Mouse (Mus musculus): Measurements from ENCODE around the gene Pwwp2b. TPM values are rescaled to one million over a fixed set of nuclear protein-coding genes. Genes with fewer than 3 reads are reported as not detected.
A peak's percentile ranks its signal among the peaks of the same experiment; 100 is the strongest.

Gene Pwwp2b
- 1.2 and 1.9 TPM in 2 replicates for total RNA-seq (2012; rRNA removed)
- 1 to 10 TPM in 1 of 2 experiments, not detected in 1; 4.3 TPM for polyA plus RNA-seq (2012; ENCODE audit: insufficient read depth in 1 of 2, insufficient read length in 2 of 2, low read depth in 1 of 2, low replicate concordance in 2 of 2, missing spikeins in 1 of 2)

DNA sequence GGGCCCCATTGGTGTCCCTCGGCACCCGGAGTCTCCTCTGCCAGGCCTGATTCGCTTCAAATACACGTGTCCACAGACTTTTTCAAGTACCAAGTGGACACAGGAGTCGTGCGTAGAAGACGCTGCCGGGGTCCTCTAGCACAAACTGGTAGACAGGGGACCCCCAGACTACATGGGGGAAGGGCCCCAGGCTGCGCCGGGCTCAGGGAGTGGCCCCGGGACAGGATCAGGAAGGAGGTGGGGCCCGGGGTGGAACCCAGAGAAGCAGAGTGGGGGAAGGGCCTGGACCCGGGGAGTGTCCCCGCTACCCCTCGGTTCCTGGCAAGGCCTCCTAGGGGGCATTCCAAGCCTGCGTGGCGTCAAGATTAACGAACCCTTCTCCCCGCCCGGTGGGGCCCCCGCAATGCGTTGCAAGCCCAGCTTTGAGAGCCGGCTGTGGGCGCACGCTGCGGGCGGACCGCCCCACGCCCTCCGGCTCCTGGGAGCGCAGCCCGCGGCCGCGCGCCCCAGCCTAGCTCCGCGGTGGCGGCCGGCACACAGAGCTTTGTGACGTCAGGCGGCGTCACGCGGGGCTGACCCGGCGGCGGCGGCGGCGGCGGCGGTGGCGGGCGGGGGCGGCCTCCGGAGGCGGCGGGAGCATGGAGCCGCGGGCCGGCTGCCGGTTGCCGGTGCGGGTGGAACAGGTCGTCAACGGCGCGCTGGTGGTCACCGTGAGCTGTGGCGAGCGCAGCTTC, at the start of gene Pwwp2b:
TSS of gene Pwwp2b (plus strand) at position 602 of the 734 bp plus-strand sequence.
- H3K36me3 ChIP-seq (ENCODE audit: control insufficient read depth in 1 of 2, insufficient read depth in 2 of 2, low read length in 2 of 2): 0 out of 4 replicates have a peak, but pooled peaks cover 0 to 3% of the 10 kb centered on the region in 2 experiments
- peaks cover 7% of the 10 kb centered on the region; the same call in 1 of the 2 replicates for H3K79me2 ChIP-seq (ENCODE audit: control insufficient read depth, insufficient read depth, low read length, poor library complexity)
- TF ChIP-seq EP300 (IDR thresholded peaks at IDR 0.05; ENCODE audit: low read depth in 1 of 2, low read length in 2 of 2) (no peak), NELFE (IDR thresholded peaks at IDR 0.05; ENCODE audit: low read depth, low read length) (peak; percentile 74), TAL1 (IDR thresholded peaks at IDR 0.05; ENCODE audit: low read length) (no peak), CHD2 (IDR thresholded peaks at IDR 0.05; ENCODE audit: low read length) (peak; percentile 32; the same call in 1 of the 2 replicates), CTCF (IDR thresholded peaks at IDR 0.05 in 2 of 3, conservative IDR thresholded peaks at IDR 0.05 in 1 of 3; ENCODE audit: control insufficient read depth in 1 of 3, insufficient read depth in 1 of 3, low read depth in 2 of 3, low read length in 3 of 3, poor library complexity in 1 of 3, severe bottlenecking in 1 of 3) (no peak), TCF12 (IDR thresholded peaks at IDR 0.05; ENCODE audit: low read depth, low read length) (no peak), ETS1 (IDR thresholded peaks at IDR 0.05; ENCODE audit: low read depth, low read length) (0 out of 2 replicates have a peak, but pooled peaks have one; percentile 31), RCOR1 (IDR thresholded peaks at IDR 0.05; ENCODE audit: low read depth, low read length) (no peak), HCFC1 (IDR thresholded peaks at IDR 0.05; ENCODE audit: low read depth, low read length) (0 out of 2 replicates have a peak, but pooled peaks have one; percentile 27), UBTF (IDR thresholded peaks at IDR 0.05; ENCODE audit: borderline replicate concordance, insufficient read depth, low read depth, low read length) (no peak), USF1 (IDR thresholded peaks at IDR 0.05; ENCODE audit: low read depth, low read length) (no peak), BHLHE40 (IDR thresholded peaks at IDR 0.05; ENCODE audit: borderline replicate concordance, low read depth, low read length) (0 out of 2 replicates have a peak, but pooled peaks have one; percentile 14), MXI1 (IDR thresholded peaks at IDR 0.05; ENCODE audit: low read depth, low read length) (peak; percentile 44; the same call in 1 of the 2 replicates), POLR2A (IDR thresholded peaks at IDR 0.05; ENCODE audit: control insufficient read depth in 1 of 2, insufficient read depth in 1 of 2, low read depth in 1 of 2, low read length in 2 of 2, poor library complexity in 1 of 2) (peak; percentile 69 to 84; a peak in 3 of 4 replicates)
- H3K9me3 ChIP-seq (replicated peaks; ENCODE audit: insufficient read depth, low read length): no peaks in the 10 kb centered on the region
- peak; percentile 69 for DNase-seq (ENCODE audit: low read depth, low spot score)
- peak within 1 kb of the TSS; percentile 65 for H3K27ac ChIP-seq (ENCODE audit: control insufficient read depth, low read depth, low read length)
- H3K4me1 ChIP-seq (ENCODE audit: control insufficient read depth in 1 of 2, insufficient read depth in 2 of 2, low read length in 2 of 2): peaks cover 4 to 12% of the 10 kb centered on the region in 2 experiments; a peak in 3 of 4 replicates
- H3K27me3 ChIP-seq (ENCODE audit: control insufficient read depth in 1 of 2, insufficient read depth in 2 of 2, low read length in 2 of 2): no peaks in the 10 kb centered on the region; a peak in 1 of 4 replicates
- H3K4me3 ChIP-seq (ENCODE audit: control insufficient read depth in 1 of 2, insufficient read depth in 1 of 2, low read depth in 2 of 2, low read length in 2 of 2): peak within 1 kb of the TSS; percentile 91 to 97
- peak within 1 kb of the TSS; percentile 97 for H3K9ac ChIP-seq (ENCODE audit: control insufficient read depth, low read depth, low read length, poor library complexity, severe bottlenecking)

DNA sequence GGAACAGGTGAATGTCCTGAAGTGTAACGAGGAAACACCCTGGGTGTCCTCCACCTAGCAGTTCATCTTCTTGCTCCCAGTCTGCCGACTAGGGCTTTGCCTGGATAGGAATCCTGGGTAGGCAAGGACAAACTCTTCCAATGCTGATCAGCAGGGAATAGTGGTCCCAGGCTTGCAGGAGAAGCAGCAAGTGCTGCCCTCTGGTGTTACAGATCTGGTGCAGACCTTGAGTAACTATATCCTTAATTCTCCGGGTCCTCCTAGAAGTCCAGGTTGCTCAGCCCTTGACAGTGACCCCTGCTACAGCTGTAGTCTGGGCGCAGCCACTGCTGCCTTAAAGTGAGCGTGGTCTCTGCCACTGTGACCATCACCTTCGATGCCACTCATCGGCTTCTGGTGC, 48.2 kb upstream of the Pwwp2b start:
- DNase-seq (ENCODE audit: low read depth, low spot score): peak; percentile 26
- Histone ChIP-seq H3K4me3 (ENCODE audit: control insufficient read depth in 1 of 2, insufficient read depth in 1 of 2, low read depth in 2 of 2, low read length in 2 of 2) (no peak overlapping the region), H3K27ac (ENCODE audit: control insufficient read depth, low read depth, low read length) (no peak overlapping the region), H3K4me1 (ENCODE audit: control insufficient read depth in 1 of 2, insufficient read depth in 2 of 2, low read length in 2 of 2) (no peaks in the 10 kb centered on the region), H3K27me3 (ENCODE audit: control insufficient read depth in 1 of 2, insufficient read depth in 2 of 2, low read length in 2 of 2) (peaks cover 2 to 10% of the 10 kb centered on the region in 2 experiments), H3K9ac (ENCODE audit: control insufficient read depth, low read depth, low read length, poor library complexity, severe bottlenecking) (no peak overlapping the region), H3K9me3 (replicated peaks; ENCODE audit: insufficient read depth, low read length) (no peaks in the 10 kb centered on the region), H3K79me2 (ENCODE audit: control insufficient read depth, insufficient read depth, low read length, poor library complexity) (no peaks in the 10 kb centered on the region), H3K36me3 (ENCODE audit: control insufficient read depth in 1 of 2, insufficient read depth in 2 of 2, low read length in 2 of 2) (no peaks in the 10 kb centered on the region)
- no peak for TF ChIP-seq MYC (IDR thresholded peaks at IDR 0.05; ENCODE audit: low read depth, low read length)
- TF ChIP-seq RAD21 (IDR thresholded peaks at IDR 0.05; ENCODE audit: low read depth, low read length): peak; percentile 16
- TF ChIP-seq CTCF (IDR thresholded peaks at IDR 0.05 in 2 of 3, conservative IDR thresholded peaks at IDR 0.05 in 1 of 3; ENCODE audit: control insufficient read depth in 1 of 3, insufficient read depth in 1 of 3, low read depth in 2 of 3, low read length in 3 of 3, poor library complexity in 1 of 3, severe bottlenecking in 1 of 3): peak; percentile 32 to 56 (median 53); a peak in 5 of 6 replicates
- peak; percentile 65 for TF ChIP-seq SMC3 (IDR thresholded peaks at IDR 0.05; ENCODE audit: low read depth, low read length)
- TF ChIP-seq ZKSCAN1 (IDR thresholded peaks at IDR 0.05; ENCODE audit: low read depth, low read length): no peak

Measured in MEL (cell line).